Comparison of ENCODE assay signal across 7 mouse cellular contexts in genomic region chr10:25298264-25298671, GRCm38 (mm10). TPM values are rescaled to one million over a fixed set of nuclear protein-coding genes. Genes with fewer than 3 reads are reported as not detected.
A peak's percentile ranks its signal among the peaks of the same experiment; 100 is the strongest.
DNase-seq lines count a peak whose midpoint lies in the region; ATAC-seq and TF ChIP-seq lines count a peak whose summit lies in the region.

No protein-coding gene starts in this region.

- no peak for TF ChIP-seq EP300 in CH12.LX (IDR thresholded peaks at IDR 0.05; ENCODE audit: low read length)

- peaks cover 8 to 42% of the 10 kb centered on the region in 2 experiments for H3K4me1 ChIP-seq in CH12.LX (ENCODE audit: control insufficient read depth in 1 of 2, insufficient read depth in 2 of 2)
- peaks cover 20% of the 10 kb centered on the region for H3K4me1 ChIP-seq in heart, embryonic 13.5 days
- peaks cover 38% of the 10 kb centered on the region for H3K4me1 ChIP-seq in limb, embryonic 13.5 days
- peaks cover 13% of the 10 kb centered on the region for H3K4me1 ChIP-seq in midbrain, embryonic 13.5 days (replicated peaks)

- TF ChIP-seq RAD21 in CH12.LX (IDR thresholded peaks at IDR 0.05; ENCODE audit: low read depth, low read length), result no peak

- no peaks in the 10 kb centered on the region for H3K79me2 ChIP-seq in CH12.LX (replicated peaks; ENCODE audit: control insufficient read depth, extremely low read depth, insufficient read depth, poor library complexity, severe bottlenecking)

- no peak for ATAC-seq in heart, embryonic 13.5 days (ENCODE audit: extremely low read depth, insufficient number of reproducible peaks, low FRiP score, low TSS enrichment)
- ATAC-seq in limb, embryonic 13.5 days (ENCODE audit: low FRiP score, low read depth), result no peak
- no peak for ATAC-seq in midbrain, embryonic 13.5 days

- no peaks in the 10 kb centered on the region for H3K27me3 ChIP-seq in CH12.LX (replicated peaks)
- H3K27me3 ChIP-seq in heart, embryonic 13.5 days (replicated peaks), result no peaks in the 10 kb centered on the region
- H3K27me3 ChIP-seq in limb, embryonic 13.5 days, result no peaks in the 10 kb centered on the region
- H3K27me3 ChIP-seq in midbrain, embryonic 13.5 days, result peaks cover 4% of the 10 kb centered on the region; the same call in 1 of the 2 replicates

- H3K4me3 ChIP-seq in CH12.LX (replicated peaks in 1 of 3; ENCODE audit: low read depth in 2 of 3, low read length in 2 of 3, poor library complexity in 1 of 3), result no peak overlapping the region
- H3K4me3 ChIP-seq in heart, embryonic 13.5 days, result peak overlapping the region; percentile 76
- peak overlapping the region; percentile 63; the same call in 1 of the 2 replicates for H3K4me3 ChIP-seq in limb, embryonic 13.5 days
- H3K4me3 ChIP-seq in midbrain, embryonic 13.5 days (replicated peaks), result no peak overlapping the region

- TF ChIP-seq POLR2A in CH12.LX (IDR thresholded peaks at IDR 0.05; ENCODE audit: low read depth, low read length), result no peak

- dilution Hi-C loops in CH12.LX (cut with MboI; ENCODE audit: extremely low pct_ligation_motif_present, extremely low pct_unique_long_range_greater_than_20kb, low sequenced_read_pairs), result no loop called here

- 46% methylated on average over 4 of the region's 4 CpGs for WGBS in heart, embryonic 13.5 days
- 93% methylated on average over 4 of the region's 4 CpGs for WGBS in limb, embryonic 13.5 days
- WGBS in midbrain, embryonic 13.5 days, result 88% methylated on average over 4 of the region's 4 CpGs

- no peak for TF ChIP-seq CTCF in CH12.LX (conservative IDR thresholded peaks at IDR 0.05 in 1 of 2, IDR thresholded peaks at IDR 0.05 in 1 of 2; ENCODE audit: low read depth in 2 of 2, low read length in 2 of 2)

- no peaks in the 10 kb centered on the region for H3K9me3 ChIP-seq in CH12.LX (replicated peaks; ENCODE audit: low read length)
- no peaks in the 10 kb centered on the region for H3K9me3 ChIP-seq in heart, embryonic 13.5 days
- no peaks in the 10 kb centered on the region for H3K9me3 ChIP-seq in limb, embryonic 13.5 days
- no peaks in the 10 kb centered on the region for H3K9me3 ChIP-seq in midbrain, embryonic 13.5 days

- H3K9ac ChIP-seq in CH12.LX (ENCODE audit: insufficient read depth, low read depth), result no peak overlapping the region
- H3K9ac ChIP-seq in heart, embryonic 13.5 days, result peak overlapping the region; percentile 89
- peak overlapping the region; percentile 84; the same call in 1 of the 2 replicates for H3K9ac ChIP-seq in limb, embryonic 13.5 days
- no peak overlapping the region for H3K9ac ChIP-seq in midbrain, embryonic 13.5 days (replicated peaks)

- H3K36me3 ChIP-seq in CH12.LX (replicated peaks in 1 of 2; ENCODE audit: control insufficient read depth in 1 of 2, insufficient read depth in 1 of 2, low read length in 1 of 2), result no peaks in the 10 kb centered on the region
- no peaks in the 10 kb centered on the region for H3K36me3 ChIP-seq in heart, embryonic 13.5 days
- no peaks in the 10 kb centered on the region for H3K36me3 ChIP-seq in limb, embryonic 13.5 days
- H3K36me3 ChIP-seq in midbrain, embryonic 13.5 days, result no peaks in the 10 kb centered on the region

- no peak overlapping the region for H3K27ac ChIP-seq in CH12.LX (ENCODE audit: insufficient read depth, low read depth)
- H3K27ac ChIP-seq in heart, embryonic 13.5 days (replicated peaks), result peak overlapping the region; percentile 95
- H3K27ac ChIP-seq in limb, embryonic 13.5 days, result peak overlapping the region; percentile 6; the same call in 1 of the 2 replicates
- H3K27ac ChIP-seq in midbrain, embryonic 13.5 days, result no peak overlapping the region

- DNase-seq in CH12.LX (ENCODE audit: extremely low read depth), result no peak
- peak; percentile 38 for DNase-seq in NIH3T3 (ENCODE audit: low read depth)
- DNase-seq in ovary, postnatal 10 days (ENCODE audit: low spot score), result no peak
- DNase-seq in right cerebral cortex, postnatal 25 days, result no peak

- H3K4me2 ChIP-seq in CH12.LX (ENCODE audit: insufficient read depth, low read depth, poor library complexity, severe bottlenecking), result peak overlapping the region; percentile 77; the same call in 1 of the 2 replicates
- H3K4me2 ChIP-seq in heart, embryonic 13.5 days, result peak overlapping the region; percentile 75
- H3K4me2 ChIP-seq in limb, embryonic 13.5 days (replicated peaks), result peak overlapping the region; percentile 58
- peak overlapping the region; percentile 64 for H3K4me2 ChIP-seq in midbrain, embryonic 13.5 days (replicated peaks)

- in situ Hi-C loops in CH12.LX (cut with MboI; ENCODE audit: low pct_ligation_motif_present, low pct_unique_long_range_greater_than_20kb, low sequenced_read_pairs), result no loop called here

TF ChIP-seq in CH12.LX, 34 proteins besides CTCF, POLR2A, EP300 and RAD21:
- TF ChIP-seq USF1 (IDR thresholded peaks at IDR 0.05; ENCODE audit: low read depth, low read length), result no peak
- no peak for TF ChIP-seq MAFK (IDR thresholded peaks at IDR 0.05; ENCODE audit: insufficient replicate concordance, low read length)
- TF ChIP-seq UBTF (IDR thresholded peaks at IDR 0.05; ENCODE audit: low read depth, low read length), result no peak
- no peak for TF ChIP-seq CHD2 (IDR thresholded peaks at IDR 0.05; ENCODE audit: low read length)
- no peak for TF ChIP-seq MYC (IDR thresholded peaks at IDR 0.05; ENCODE audit: low read depth, low read length)
- TF ChIP-seq IRF4 (IDR thresholded peaks at IDR 0.05; ENCODE audit: low read depth, low read length), result no peak
- TF ChIP-seq JUN (IDR thresholded peaks at IDR 0.05; ENCODE audit: insufficient read depth, low read depth, low read length), result no peak
- no peak for TF ChIP-seq KAT2A (IDR thresholded peaks at IDR 0.05; ENCODE audit: insufficient replicate concordance, low read length)
- TF ChIP-seq ZC3H11A (IDR thresholded peaks at IDR 0.05; ENCODE audit: low read depth, low read length), result no peak
- TF ChIP-seq MEF2A (IDR thresholded peaks at IDR 0.05; ENCODE audit: borderline replicate concordance, low read depth, low read length), result no peak
- TF ChIP-seq E2F4 (IDR thresholded peaks at IDR 0.05; ENCODE audit: insufficient replicate concordance, low read depth, low read length), result no peak
- no peak for TF ChIP-seq ZNF384 (IDR thresholded peaks at IDR 0.05; ENCODE audit: low read depth, low read length)

RNA-seq across cellular contexts. Expression of gene Akap7, which starts 9.4 kb away (rescaled TPM):
- 3.1 and 6.2 TPM in 2 replicates for total RNA-seq in CH12.LX (2012; rRNA removed)
- 11.1 and 12.1 TPM in 2 replicates for total RNA-seq in CH12.LX (2014; rRNA removed)
- 6.7 and 7.1 TPM in 2 replicates for polyA plus RNA-seq in CH12.LX (2012; ENCODE audit: insufficient read length, low read depth)
- polyA plus RNA-seq in heart, embryonic 13.5 days (2015; fragmentation: Nextera tagmentation; extraction: Ambion mirVana), result 23.6 and 26.2 TPM in 2 replicates
- polyA plus RNA-seq in limb, embryonic 13.5 days (2015; fragmentation: Nextera tagmentation; extraction: Ambion mirVana), result 19.6 and 21.6 TPM in 2 replicates
- 20.9 and 21.3 TPM in 2 replicates for polyA plus RNA-seq in midbrain, embryonic 13.5 days (2015; fragmentation: Nextera tagmentation; extraction: Ambion mirVana)

Comparison
In these comparisons a context has a peak if more than half of its experiments do, and no peak if none do; other contexts are left out.
1. H3K27ac ChIP-seq: peak in heart, embryonic 13.5 days (single experiment) and limb, embryonic 13.5 days (single experiment); none in CH12.LX (single experiment) and midbrain, embryonic 13.5 days (single experiment).
2. H3K4me3 ChIP-seq: peak in heart, embryonic 13.5 days (single experiment) and limb, embryonic 13.5 days (single experiment); none in CH12.LX (0 of 3) and midbrain, embryonic 13.5 days (single experiment).
3. H3K9ac ChIP-seq: peak in heart, embryonic 13.5 days (single experiment) and limb, embryonic 13.5 days (single experiment); none in CH12.LX (single experiment) and midbrain, embryonic 13.5 days (single experiment).
4. Peak in every context shown above with its lines, with median percentiles within 50 percentile points of each other: H3K4me2 ChIP-seq.